Mouse (Mus musculus) right cerebral cortex, adult 18-20 months (tissue): ENCODE results near the gene Grip1.

Experiments
- DNase-seq: peaks from one replicate; pipeline ENCODE4 v3.0.0; 2022; ENCODE audit warnings: mixed read lengths

Gene Grip1

DNA sequence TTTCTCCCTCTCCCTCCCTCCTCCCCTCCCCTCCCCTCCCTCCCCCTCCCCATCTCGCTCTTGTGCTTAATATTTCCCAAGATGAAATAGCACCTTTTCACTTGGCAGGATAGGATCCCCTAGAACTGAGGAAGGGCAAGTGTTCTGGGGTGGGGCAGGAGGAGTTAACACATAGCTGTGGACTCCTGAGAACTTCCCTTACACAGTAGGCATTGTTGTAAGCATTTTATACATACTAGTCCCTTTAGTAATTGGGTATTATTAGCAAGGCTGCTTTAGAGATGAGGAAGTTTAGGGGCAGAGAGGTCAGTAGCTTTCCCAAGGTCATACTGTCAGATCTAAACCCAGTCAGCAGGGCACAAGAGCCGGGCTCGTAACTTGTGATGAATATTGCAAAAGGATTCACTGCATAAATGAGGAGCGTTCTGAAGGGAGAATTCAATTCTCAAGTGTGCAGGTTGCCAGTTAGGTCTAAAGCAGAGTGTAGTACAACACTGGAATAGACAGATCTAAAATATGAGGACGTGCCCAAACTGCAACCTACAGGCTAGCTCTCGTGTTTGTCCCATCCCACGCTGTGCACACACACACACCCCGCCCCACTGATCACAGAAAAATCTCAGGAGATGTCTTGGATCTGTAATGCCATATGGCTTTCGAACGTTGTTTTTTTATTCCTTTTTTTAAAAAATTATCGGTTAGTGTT is 392.2 kb downstream of the Grip1 start:
- DNase-seq = peak; percentile 11

DNA sequence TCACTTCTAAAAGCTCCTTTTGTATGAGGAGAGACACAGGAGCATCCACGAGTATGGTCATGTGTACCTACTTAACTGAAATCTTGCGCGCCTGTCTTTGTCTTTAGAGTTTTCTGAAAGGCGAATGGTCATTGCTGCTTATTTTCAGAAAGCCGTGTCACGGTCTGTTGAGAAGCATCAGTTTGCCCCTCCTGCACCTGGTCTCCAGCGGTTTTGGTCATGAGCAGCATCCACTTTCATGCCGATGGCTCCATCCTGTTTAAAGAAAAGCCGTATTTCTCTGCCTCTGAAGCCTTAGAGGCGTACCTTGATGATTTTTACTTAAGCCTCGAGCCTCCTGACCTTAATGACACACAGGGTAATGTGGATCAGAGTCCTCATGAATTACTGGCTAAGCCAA is 398.0 kb downstream of the Grip1 start:
- DNase-seq = no peak

DNA sequence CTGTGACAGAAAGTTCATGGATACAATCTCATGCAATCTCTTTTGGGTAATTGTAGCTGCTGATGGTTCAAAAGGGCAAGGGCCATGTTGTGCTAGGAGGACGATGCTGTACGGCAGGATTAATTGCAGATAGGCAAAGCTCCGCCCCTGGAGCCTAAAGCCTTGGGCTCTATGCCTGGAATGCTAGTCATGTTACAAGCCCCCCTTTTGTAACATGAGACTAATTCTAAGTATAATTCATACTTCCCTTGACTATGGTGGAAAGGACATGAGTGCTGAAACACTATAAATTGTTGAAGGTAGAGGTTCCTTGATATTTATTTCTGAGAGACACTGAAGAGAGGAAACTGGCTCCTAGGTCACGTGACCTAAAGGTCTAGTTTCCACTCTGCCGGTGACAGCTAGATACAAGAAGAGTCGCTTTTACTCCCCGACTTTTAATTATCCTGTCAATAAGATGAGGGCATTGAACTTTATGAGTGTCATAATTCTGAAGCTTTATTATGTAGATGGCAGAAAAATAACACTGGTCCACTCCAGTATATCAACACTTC is 399.0 kb downstream of the Grip1 start:
- DNase-seq = no peak

DNA sequence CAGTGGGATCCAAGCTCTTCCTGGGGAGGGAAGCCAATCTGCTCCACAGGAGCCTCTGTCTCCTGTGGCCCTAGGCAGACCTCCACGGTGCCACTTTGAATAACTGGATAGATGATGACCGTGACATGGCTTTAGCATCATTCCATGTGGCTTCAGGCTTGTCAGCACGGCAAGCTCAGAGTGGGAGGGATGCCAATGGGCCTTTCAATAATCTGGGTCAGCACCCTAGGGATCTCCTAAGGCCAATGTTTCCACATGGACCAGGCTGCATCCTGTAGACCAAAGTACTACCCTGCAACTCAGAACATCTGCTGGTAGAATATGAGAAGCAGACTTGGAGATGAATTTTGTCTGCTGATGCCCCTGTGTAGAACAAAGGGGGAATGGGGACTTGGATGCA is 414.1 kb downstream of the Grip1 start:
- no peak for DNase-seq

DNA sequence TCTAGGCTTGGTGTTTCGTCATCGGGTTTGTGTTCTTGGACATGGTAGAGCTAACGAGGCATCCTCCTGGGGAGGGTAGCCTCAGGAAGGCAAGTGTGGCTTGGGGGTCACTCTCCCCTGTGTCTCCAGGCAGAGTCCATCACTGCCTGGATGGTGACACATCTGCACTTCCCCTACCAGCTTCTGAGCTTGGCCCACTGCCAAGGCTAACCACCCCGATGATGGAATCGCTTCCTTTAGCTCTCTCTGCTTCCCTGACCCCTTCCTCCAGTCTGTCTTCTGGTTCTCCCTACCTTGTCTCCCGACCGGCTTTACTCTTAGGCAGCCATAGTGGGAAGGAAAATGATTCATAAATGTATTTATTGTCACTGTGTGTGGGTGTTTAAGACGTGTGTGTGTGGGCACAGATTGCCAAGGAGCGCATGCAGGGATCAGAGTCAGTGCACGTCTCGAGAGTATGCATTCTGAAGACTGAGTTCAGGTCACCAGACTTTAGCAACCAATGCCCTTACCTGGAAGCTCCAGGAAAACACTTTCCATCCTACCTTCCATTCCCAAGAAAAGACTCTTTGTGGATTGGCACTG is 415.5 kb downstream of the Grip1 start:
- DNase-seq = peak; percentile 23

DNA sequence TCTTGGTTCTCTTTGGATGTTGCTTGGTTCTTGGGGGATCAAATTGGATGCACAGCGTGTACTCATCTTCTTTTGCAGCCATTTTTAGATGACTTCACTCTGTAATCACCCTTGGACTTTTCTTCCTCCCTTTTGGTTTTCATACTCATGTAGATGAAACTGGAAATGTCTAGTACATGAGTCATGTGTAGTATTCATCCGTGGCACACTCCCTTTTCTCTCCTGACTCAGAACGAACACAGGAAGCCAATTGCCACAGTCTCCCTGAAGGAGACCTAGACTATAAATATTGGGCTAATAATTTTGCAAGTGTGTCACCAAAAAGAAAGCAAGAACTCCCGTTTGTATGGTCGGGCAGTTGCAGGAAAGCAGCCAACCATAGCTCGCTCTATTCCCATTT is 423.1 kb downstream of the Grip1 start:
- DNase-seq = no peak

DNA sequence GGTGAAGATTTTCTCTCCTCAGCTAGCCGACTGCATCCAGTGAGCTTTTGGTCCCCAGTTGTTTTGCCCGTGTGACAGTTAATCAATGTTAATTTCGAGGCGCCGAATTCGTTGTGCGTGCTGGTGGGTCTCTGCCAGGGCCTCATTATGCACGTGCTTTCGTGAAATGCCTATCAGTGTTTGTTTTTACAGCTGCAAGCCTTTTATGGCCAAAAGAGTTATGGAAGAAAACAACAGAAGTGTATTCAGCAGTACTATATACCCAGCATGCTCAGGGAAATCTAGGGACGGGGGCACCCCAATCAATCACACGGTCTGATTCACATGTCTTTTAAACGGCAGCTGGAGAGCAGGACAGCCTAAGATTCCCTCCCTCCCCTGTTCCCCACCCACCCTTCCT is 424.7 kb downstream of the Grip1 start:
- no peak for DNase-seq

DNA sequence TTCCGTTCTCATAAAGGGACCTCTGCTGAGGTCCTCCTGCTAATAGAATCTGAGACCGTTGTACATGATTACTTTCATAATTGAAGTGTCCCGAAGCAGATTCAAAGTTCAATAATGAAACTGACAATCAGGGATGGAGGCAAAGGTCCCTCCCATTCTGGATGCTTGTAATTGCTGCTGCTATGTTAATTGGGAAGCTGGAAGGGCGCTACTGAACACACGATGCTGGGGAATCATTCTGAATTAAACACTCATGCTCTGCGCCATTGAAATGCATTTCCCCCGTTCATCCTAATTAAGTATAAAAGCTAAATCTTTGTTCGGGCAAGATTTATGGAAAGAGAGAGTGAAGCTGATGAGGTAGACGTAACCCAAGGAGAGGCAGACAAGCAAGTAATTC is 431.0 kb downstream of the Grip1 start:
- DNase-seq = no peak

DNA sequence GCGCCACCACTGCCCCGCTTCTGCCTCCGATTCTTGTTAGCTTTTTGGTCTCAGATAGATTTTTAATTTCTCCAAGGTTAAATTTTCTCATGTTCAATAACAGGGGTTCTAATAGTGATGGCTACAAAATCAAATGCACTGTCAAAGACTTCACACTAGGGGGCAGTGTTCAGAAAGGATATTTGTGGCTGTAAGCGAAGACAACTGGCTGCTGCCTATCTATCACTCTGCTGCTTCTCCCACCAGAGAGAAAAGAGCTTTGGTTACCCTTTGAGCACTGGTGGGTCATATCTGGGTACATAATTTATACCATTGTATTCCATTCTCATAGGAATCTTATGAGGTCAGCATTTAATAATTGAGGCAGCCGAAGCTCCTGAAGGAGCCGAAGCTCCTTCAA is 431.9 kb downstream of the Grip1 start:
- DNase-seq = no peak

DNA sequence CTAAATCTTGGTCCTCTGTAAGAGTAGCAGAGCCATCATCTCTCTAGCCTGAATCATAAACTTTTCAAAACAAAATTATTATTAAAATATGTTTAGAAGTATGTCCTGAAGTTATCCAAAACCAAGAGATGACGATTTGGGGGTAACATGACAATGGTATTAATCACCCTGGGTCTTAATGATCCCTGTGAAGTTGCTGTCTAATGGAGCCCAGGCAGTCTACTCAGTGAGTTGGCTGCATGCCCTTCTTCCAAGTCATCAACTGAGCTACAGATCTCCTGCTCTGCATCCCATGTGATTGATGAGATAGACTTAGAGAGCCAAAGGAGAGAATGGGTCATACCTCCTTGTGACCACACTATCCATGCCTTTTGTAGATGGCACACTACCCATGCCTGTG is 433.1 kb downstream of the Grip1 start:
- DNase-seq = no peak

DNA sequence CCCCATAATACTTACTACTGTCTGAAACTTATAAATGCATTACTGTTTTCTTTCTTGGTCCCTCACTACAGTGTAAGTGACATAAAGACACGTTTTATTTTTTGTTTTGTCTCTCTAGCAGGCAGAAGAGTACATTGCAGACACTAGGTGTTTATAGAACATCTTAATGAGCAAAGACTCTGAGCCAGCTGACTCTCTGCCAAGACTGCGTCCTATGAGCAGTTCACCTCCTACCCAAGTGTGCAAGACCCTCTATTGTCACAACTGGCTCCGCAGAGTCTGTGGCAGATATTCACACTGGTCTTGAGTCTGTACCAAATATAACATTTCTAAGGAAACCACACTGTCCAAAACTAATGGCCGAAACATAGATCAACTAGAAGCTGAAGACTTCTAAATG is 449.1 kb downstream of the Grip1 start:
- DNase-seq = no peak

DNA sequence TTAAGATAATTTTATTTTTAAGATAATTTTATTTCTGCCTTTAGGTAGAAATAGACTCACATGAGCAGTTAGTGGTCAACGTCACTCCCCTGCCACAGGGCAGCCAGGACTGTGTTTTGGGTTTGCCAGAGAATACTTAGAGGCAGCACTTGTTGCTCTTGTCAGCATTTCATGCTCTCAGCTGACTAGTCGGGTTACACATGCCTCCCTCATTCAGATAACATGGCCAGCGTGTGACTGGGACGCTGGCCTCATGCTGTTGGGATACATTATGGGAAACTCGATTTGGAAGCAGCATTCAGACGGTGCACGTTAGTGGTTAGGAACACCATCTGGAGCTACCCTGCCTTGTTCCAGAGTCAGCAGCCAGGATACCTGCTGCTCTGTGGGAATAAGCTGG is 453.2 kb downstream of the Grip1 start:
- DNase-seq = no peak

DNA sequence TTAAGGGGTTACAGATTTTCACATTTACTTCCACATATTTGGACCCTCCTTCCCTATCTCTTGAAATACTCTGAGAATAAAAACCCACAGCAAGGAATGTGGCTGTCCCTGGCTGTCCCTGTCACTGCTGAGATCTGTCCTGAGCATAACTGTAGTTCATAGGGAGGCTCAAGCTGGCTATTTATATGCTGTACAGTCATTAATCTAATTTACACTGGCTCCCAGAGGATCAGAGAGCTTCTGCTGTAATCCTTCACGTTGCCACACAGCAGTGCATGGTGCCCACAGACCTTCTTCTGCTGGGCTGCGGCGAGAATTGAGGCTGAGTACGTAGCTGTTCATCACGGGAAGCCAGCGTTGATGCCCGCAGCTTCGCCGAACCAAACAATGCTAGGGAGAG is 464.4 kb downstream of the Grip1 start:
- no peak for DNase-seq

DNA sequence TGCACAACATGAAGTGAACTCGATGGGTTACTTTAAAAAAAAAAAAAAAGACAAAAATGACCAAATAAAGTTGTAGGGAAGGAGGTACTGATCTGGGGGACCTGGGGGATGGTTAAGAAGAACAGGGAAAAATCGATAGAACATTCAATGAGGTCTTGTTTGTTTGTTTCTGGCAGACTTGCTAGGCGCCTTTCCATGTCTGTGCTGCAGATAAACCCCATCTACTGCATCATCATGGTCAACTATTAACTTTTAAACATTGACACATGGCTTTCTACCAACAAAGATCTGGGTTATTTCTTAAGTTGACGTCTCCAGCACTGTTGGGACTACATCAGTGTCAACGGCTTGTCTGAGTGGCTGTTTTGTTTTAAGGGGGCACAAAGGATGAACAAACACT is 474.3 kb downstream of the Grip1 start:
- DNase-seq = no peak

DNA sequence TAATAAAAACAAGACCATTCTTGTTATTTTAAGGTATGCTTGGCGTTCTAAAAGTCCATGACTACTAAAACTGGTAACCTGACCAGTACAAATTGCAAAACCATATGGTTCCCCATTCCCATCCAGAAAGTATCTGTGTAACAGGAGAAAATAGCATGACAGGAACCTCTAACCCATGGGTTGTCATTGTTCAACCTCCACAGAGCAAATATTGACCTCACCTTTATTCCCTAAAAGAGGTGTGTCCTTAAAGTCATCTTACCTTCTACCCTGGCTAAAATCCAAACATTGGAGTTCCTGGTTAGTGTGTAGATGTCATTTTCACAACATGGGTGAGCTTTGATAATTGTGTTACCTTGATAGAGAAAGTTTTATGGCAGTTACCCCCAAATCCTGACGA is 475.3 kb downstream of the Grip1 start:
- DNase-seq = no peak

DNA sequence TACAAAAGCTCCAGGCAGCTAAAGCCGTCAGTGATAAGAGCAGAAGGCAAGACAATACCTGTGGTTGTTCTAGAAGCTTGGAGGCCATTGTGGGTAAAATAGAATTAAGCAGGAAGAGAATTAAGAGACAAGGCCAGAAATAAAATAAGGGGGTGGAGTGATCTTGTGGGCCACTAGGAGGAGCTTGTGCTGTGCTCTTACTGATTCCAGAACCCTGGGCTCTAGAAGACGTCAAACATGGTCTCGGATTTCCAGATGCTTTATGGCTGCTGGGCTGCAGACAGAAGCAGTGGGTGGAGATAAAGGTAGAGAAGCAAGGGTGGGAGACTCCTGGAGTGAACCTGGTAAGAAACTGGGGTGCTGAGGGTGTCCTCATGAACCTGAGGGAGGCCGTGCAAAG is 479.2 kb downstream of the Grip1 start:
- no peak for DNase-seq

DNA sequence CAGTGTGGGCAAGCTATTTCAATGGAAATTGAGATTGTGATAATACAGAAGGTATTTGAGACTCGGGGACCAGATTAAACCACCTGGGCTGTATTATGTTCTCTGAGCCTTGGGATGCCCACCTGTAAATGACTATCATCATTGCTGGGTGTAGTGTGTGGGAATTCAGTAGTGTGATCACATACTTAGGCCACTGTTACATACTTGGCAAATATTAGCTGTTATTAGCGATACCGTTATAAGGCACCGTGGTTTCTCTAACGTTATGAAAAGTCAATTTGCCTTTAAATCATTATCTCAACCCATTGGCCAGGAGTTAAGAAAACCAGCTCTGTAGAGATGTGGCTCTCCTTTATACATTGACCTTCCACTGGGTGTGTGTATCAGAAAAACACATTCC is 479.7 kb downstream of the Grip1 start:
- DNase-seq = no peak

DNA sequence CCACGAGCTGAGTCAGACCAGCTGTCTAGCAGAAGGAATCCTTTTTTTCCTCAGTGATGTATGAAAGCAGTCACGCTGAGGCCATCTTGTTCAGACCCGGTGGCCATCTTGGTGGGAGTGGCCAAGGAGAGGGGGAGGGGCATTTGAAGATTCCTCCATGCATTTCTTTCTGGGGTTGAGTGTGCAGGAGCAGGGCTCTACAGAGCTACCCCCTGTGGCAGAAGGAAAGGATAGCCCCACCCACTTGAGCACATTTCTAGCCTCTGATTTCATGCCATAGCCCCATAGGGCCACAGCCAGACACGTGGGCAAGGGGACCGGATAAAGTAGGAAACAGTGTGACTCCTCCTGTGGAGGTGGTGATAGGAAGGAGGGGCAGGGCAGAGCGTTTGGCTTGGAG is 481.6 kb downstream of the Grip1 start:
- DNase-seq = no peak

DNA sequence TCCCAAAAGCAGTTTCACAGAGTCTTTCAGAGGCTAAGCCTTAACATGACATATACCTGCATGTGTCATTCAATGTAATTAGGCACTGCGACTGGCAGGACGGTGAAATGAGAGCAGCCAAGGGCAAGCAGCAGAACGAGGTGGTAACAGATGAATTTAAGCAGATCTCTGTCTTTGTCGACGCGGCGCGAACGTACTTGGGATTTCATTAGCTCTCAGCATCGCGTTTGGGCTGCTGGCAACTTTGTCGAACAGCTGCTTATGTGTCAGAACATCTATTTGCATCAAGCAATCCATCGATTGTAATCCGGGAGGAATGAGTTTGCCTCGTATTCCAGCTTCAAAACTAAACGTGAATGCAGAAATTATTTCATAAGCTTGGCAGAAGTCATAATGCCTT is 483.9 kb downstream of the Grip1 start:
- no peak for DNase-seq

DNA sequence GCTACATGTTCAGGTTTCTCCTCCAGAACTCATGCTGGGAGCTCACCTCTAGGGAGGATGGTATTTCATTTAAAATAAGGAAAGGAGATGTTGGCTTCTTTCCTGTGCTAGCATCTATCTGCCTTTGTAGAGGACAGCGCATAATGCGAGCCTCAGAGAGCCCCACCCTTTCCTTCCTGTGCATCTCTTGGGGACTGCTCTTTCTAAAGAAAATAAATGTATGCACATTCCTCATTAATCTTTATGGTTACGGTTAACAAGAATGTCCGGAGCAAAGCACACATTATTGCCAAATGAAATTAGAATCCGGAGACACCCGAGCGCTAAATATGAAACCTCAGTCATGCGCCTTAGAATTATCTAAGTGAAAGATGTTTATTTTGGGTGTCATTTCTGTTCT is 490.3 kb downstream of the Grip1 start:
- DNase-seq = no peak

DNA sequence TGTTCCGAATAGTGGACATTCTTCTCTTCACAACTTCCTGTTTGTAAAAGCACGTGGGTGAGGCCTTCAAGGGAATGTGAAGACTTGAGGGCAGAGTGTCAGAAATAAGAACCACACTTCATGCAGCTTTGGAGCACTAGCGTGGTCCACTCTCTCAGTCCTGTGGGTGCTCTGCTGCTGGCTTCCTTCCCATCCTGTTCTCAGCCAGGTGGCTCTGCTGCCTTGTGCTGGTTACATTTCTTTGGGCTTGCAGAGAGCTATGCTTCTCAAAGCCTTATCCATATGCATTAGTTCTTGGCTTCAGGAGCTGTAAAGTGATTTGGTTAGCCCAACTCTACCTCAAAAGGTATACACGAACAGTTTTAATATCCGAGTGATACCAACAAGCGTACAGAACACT is 497.8 kb downstream of the Grip1 start:
- peak; percentile 8 for DNase-seq

DNA sequence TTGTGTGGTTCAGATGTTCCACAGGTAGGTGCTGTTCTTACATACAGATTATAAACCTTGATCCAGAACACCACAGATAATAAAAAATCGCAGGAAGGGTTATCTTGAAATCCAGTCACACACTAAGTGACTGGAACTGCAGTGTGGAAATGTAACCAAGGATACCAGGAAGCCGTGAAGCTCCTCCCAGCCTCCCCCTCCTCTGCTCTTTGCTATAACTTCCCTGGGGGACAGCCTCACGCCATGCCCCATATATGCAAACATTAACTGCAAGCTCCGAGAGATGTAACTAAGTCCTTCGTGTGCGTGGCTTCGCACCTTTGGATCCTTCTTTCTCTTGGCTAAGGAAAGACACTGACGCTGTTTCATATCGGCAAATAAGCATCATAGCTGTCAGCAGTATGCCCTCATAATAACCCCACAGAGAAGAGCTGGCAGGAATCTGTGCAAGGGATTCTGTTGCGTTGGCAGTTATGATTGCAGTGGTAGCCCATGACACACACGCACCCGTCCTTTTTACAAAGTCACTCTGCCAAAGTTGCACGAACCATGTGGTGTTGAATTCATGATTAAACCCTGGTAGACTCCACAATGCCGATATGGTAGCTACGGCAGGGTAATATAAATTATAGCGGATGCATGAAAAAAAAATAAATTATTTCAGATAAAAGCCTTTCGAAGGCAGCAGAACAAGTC is 503.8 kb downstream of the Grip1 start:
- DNase-seq = no peak

DNA sequence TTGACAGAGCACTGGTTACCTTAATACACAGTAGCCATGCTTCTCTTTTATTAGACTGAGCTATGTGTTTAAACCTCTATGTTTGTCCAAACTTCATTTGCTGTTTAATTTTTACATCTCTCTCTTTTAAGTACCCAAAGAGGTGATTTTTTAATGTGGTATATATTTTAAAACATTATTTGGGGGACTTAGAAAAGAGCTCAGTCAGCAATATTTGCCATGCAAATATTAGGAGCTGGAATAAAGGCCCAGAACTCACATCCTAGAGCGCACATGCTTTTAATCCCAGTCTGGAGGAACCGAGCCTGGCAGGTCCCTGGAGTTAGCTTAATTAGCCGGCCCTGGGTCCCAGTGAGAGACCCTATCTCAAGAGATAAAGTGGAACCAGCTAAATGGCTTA is 507.3 kb downstream of the Grip1 start:
- no peak for DNase-seq

DNA sequence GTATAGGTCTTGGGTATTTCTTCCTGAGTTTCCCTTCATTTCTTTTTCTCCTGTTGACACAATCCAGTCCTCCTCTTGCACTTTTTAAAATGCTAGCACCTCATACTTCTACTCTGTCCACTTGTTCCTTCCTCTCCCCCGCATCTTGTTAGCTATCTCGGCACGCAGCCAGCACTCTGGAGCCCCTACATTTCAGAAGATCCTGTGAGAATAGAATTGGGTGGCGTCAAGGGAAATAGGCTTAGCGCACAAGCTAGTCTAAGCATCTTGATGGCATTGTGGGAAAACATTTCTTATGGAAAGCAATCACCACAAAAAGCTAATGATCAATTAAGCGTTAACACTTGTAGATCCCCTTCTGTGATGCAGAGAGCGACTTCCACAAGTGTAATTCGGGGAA is 512.7 kb downstream of the Grip1 start:
- DNase-seq = no peak
